Mouse (Mus musculus): ENCODE results near the gene Aaed1.
A peak's percentile ranks its signal among the peaks of the same experiment; 100 is the strongest.

Gene Aaed1

DNA sequence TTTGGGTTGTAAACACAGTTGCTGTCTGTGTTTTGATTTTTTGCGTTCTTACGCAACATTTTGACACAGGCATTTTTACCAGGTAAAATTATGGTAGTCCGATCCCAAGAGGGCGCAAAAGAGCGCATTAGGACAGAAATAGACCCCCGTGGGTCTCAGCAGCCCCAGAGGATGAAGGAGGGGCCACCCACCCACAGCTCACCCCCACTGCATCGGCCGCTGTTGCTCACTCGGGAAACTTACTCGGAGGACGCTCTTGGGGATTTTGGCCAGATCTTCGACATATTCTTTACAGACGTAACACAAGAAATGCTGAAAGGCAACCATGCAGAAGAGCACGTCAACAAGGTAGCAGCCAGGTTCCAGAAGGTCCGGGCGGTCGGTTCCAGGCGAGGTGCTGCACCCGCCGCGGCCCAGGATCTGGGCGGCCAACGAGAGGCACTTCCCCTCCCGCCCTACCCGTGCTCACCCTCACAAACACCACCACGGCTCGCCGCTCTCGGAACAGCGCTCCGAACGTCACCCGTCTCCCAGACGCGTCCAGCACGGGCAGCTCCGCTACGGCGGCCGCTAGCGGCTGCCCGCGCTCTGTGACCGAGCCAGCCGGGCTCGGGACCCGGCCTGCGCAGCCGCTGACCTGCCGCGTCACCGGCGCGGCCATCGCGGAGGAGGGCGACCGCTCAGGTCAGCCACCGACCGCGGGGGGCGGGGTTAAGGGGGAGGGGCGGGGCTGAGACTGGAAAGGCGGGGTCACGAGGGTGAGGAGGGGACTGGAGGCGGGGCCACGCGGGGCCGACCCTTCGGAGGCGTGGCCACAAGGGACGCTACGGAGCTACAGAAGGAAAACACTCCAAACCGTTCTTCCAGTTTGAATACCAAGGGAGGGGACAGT is at the start of gene Aaed1:
Aaed1 (minus strand) TSS at position 687 of the 892 bp plus-strand sequence.
- DNase-seq = peak; percentile 94 to 95

DNA sequence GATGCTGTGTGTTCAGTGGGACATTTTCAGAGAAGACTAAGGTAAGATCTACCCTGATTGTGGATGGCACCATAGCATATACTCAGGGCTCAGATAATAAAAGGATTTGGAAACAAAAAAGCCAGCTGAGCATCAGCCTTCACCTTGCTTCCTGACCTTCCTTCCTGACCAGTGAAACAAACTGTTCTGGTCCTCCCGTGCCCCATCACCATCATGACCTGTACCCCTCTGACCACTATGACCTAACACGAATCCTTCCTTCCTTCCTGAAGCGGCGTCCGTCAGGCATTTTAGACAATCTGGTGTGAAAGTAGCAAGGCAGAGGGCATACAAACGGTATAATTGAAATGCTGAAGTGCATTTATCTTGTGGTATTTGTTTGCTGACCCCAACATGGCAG is 49.6 kb upstream of the Aaed1 start:
- DNase-seq = no peak

DNA sequence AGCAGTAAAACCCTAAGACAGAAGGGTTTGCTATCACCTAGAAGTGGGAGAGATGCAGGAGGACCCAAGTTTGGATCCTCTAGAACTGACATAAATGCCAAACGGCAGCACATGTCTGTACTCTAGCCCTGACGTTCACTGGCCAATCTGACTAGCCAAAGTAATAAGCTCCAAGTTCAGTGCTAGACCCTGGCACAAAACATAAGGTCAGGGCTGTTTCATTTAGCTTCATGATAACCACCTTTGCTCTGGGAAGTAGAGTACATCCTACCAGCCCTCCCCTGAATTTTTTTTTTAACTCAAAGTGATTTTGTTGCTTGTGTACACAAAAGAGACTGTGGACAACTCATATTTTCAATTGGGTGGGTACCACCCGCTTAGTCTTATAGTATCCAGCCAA is 48.5 kb upstream of the Aaed1 start:
- no peak for DNase-seq

DNA sequence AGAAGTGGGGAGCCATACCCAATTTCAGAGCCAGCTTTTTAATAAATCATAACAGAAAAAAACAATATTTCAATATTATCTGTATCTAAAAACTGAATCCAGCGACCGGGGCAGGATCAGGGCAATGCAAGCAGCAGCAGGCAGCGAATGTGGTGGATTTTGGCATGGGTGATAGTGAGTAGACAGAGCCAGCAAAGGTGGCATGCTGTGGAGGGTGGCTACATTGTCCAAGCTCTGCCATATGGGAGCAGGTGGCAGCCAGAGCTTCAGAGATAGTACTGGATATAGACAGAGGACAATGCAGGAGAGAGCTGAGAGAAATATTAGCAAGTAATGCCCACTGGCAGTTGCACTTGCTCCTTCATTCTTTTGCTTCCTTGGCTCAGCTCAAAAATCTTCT is 47.2 kb upstream of the Aaed1 start:
- DNase-seq = no peak

DNA sequence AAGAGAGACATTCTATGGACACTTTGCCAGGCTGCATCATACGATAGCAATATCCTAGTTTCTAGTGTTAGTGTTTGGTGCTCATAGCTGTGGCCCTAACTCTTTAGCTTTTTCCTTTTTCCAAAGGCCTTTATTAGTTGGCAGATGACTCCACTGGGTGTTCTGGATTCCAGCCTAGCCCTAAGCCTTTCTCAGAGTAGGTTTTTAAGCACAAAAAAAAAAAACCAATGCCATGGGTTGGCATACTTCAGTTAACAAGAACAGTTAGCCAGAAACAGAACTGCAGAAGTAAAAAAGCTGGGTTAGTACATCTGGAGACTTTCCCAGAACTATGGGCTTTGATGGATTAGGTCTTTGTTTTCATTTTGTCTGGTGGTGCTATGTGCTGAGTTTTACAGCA is 46.0 kb upstream of the Aaed1 start:
- no peak for DNase-seq

DNA sequence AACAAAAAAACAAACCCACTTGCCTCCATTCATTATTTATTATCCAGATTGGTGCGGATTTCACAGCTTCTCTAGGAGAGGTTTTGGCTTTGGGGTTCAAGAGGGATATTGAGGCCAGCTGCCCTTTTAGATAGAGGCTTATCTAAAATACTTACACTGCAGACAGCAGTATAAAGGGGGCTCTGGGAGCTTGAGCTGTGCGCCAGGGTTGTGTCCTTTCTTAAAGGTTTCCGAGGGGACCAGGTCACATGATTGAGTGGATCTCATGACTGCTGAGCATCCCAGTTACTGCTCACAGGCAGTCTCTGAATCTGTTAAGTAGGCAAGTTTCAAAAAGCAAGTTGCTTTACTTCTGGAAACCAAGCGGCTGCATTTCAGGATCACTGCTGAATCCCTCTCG is 44.9 kb upstream of the Aaed1 start:
- DNase-seq = no peak

DNA sequence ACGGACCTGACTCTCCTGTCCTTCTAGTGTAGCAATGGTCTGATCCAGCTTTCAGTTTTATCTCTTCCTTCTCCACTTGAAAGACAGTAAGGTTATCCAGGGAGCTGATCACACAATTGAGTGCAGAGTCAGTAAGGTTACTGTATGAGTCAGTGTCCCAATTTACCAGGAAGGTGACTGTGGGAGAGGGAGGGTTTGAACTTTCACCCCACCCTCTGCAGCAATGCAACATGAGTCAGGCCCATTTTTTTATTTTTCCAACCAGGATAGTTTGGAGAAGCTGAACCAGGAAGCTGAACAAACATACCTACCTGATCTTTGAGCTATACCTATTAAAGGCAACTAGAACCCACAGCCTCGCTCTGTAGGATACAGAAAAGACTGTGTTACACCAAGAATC is 37.0 kb upstream of the Aaed1 start:
- DNase-seq = no peak

DNA sequence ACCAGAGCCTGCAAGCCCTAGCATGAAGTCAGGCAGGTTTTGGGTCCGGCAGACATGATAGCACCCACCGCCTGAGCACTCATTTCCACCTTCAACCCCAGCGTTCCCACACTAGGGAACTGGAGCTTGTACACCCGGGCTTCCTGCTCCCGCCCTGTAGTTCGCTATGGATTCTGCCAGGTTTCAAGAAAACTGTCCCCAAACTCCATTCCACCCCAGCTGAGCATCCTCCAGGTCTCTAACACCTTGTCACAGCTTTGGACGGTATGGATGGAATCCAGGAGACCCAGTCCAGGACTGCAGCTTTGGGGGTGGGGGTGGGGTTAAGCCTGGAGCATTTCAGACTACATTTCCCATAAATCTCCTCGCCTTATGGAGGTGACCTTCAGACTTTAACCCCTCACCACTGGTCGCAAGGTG is 31.6 kb upstream of the Aaed1 start:
- DNase-seq = peak in 1 of 2 experiments; percentile 17

DNA sequence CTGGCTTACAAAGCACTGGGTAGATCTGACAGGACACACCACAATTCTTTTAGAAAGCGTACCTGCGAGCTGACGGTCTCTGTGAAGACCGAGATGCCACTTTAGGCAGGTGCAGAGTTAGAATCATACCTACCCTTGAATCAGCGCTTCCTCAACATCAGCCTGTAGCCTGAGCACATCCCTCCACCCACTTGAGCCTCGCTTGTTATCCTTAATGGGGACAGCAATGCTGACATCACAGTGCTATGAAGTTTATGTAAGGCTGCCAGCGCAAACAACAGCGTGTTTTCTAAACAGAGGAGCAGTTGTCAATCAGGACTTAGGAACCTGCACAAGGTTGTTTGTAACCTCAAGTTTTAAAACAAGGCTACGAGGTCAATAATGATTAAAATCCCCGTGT is 31.1 kb upstream of the Aaed1 start:
- DNase-seq = no peak

DNA sequence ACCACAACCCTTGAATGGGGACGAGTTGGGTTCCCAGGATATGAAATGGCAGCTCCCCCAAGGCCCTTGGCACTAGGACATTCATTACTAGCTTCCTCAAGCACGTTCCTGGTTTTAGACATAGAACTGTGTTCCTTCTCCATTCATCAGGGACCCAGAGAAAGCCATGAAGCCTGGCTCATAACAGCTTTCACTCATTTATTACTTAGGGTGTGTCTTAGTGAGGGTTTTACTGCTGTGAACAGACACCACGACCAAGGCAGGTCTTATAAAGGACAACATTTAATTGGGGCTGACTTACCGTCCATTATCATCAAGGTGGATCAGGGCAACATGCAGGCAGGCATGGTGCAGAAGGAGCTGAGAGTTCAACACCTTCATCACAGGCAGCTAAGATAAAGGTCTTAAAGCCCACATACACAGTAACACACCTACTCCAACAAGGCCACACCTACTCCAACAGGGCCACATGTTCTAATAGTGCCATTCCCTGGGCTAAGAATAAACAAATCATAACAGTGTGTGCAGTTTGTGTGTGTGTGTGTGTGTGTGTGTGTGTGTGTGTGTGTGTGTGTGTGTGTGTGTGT is 23.1 kb upstream of the Aaed1 start:
- DNase-seq = no peak

DNA sequence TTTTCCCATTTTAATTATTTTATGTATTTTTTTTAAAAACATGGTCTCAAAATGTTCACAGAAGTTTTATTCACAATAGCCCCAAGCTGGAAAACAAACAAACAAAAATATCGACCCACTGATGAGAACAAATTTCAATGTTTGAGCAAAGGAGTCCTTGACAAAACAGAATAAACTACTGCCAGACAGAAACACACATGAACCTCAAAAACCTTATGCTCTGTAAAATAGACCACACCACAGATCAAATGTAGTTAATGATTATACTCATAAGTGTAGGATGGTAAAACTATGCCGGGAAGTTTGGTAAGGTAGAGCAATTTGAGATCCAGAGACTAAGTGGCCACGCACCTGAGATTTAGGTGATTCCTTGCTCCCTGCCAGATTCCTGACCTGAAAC is 20.6 kb upstream of the Aaed1 start:
- DNase-seq = no peak

DNA sequence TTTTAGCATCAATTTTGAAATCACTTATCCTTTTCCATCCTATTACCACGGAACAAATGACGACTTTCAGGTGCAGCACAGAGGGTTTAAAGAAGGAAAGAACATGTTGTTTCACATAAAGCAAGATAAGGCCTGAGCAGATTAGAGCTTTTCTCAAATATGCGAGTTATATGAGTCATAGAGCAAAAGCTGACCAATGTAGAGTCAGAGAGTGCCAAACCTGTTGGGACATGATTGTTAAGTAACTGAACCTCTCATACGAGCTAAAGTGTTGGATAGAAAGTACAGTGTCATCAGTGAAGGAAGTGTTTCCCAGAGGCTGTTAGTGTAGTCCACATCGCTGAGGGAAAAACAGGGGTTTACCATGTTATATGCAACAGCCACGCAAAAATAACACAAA is 19.8 kb upstream of the Aaed1 start:
- no peak for DNase-seq

DNA sequence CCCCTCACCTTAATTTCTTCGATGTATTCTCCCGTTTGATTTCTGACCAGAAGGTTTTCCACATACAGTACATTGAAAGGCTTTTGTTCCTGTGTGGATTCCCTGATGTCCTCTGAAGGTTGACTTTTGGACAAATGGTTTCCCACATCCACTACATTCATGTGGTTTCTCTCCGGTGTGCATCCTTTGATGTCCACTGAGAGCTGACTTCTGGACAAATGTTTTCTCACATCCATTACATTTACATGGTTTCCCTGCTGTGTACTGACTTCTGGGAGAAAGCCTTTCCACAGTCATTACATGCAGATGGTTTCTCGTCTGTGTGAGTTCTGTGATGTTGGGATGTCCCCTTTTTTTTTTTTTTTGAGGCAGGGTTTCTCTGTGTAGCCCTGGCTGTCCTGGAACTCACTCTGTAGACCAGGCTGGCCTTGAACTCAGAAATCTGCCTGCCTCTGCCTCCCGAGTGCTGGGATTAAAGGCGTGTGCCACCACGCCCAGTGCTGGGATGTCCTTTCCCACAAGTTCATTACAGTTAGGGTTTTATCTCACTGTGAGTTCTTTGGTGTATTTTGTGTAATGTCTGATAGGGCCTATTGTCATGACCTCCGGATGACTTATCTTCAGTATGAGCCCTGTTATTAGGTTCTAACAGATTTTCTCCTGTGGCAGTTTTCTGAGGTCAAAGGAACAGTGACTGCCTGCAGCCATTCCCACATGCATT is 10.2 kb upstream of the Aaed1 start:
- DNase-seq = no peak

DNA sequence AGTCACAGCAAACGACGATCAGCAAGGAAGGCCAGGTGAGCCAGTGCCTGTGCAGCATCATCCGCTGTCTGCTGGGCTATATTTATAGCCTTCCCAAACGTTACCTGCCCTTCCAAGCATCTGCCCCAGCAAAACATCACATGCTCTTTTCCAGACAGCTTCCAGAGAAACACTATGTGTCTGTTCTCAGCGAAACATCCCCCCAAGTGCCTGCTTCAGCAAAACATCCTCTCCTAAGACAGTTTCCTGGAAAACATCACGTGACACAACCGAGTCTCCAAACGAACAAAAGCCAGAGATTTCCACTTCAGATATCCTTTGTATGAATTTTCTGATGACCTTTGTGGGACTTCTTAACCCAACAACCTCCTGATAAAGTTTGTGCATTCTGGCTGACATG is 7.8 kb upstream of the Aaed1 start:
- DNase-seq = no peak

DNA sequence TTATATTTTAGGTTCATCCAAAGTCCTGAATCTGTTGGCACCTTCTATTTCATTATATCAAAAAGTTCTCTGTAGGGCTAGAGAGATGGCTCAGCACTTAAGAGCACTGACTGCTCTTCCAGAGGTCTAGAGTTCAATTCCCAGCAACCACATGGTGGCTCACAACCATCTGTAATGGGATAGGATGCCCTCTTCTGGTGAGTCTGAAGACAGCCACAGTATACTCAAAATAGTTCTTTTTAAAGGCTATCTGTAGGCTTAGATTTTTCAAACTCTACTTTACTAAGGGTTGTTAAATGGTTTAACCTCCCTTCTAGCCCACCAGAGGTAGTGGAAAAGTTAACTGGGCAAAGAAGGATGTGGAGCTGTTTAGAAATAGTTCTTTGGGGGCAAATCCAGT is 7.3 kb upstream of the Aaed1 start:
- DNase-seq = no peak

DNA sequence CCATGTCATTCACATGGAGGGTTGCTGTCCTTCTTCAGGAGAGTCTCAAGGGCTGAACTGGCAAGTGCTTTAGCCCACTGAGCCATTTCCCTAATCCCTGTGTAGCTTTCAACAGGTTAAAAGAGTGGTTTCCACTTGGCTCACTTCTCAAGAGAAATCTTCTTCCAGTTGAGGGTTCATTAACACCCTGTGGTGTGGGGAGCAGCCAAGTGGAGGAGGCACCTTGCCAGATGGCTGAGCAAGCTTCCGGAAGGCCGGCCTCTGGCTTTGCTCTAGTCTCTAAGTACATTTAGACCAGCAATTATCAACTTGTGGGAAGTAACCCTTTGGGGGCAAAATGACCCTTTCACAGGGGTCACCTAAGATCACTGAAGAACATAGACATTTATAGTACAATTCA is 5.8 kb upstream of the Aaed1 start:
- DNase-seq = peak; percentile 12 to 28

DNA sequence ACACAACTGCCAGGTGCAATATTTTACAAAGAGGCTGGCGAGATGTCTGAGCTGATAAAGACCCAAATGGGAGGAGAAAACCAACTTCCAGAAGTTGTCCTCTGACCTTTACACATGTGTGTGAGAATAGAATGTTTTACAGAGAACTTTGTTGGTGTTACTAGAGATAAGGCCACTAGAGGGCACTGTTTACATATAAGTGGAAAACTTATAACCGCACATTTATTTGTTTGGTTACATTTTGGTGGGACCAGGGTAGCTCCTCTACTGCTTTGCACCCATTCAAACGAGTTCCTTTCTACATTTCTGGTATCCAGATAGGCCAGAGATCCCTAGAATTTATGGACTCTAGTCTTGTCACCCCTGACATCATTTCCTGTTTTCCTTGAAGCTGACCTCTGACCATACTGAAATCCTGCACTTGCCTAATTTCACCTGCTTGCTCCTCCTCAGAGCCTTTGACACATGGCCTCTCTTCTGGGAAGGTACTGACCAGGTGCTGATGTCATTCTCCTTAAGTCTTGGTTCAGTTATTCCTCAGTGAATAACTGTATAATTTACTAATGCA is 3.1 kb upstream of the Aaed1 start:
- peak in 1 of 2 experiments; percentile 8 for DNase-seq

DNA sequence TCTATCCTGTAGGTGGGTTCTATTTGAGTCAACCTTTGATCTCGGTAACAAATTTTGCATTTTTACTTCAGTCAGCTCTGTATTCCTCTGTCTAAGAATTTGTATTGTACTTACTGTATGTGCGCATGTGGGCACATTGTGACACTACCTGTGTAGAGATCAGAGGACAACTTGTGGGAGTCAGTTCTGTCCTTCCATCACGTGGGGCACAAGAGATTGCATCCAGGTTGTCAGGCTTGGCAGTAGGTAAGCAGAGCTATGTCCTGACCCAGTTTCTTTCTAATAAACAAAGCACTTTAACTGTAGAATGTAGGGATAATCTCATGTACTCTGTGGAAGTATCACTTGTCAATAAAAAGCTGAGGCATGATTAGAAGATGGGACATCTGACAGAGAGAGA is 1.5 kb upstream of the Aaed1 start:
- DNase-seq = no peak

DNA sequence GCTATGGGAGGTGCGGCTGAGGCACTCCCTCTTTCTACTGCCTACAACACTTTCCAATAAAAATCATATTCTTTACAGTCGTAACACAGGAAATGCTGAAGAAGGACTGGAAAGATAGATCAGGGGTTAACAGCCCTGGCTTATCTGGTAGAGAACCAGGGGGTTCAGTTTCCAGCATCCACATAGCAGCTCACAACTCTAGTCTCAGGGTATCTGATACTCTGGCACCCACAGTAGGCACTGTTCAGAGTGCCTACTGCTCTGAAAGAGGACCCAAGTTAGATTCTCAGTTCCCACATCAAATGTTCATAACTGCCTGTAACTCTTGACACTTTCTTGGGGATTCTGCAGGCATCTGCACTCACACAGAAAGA is 393 bp upstream of the Aaed1 start:
- no peak for DNase-seq

DNA sequence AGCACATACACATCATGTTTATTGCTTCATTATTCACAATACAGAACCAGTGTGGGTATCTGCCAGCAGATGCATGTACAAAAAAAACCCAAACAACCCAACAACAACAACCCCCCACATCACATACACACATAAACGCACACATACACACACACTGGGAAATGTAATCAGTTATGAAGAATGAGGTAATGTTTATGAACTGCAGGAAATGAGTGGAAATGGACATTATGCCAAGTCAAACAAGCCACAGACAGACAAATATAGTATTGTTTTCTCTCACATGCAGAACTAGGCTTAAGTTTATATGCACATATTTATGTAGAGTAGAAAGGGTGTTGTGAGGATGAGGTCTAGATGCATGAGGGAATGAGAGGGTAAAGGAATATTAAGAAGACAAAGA is 1.2 kb downstream of the Aaed1 start:
- DNase-seq = no peak

DNA sequence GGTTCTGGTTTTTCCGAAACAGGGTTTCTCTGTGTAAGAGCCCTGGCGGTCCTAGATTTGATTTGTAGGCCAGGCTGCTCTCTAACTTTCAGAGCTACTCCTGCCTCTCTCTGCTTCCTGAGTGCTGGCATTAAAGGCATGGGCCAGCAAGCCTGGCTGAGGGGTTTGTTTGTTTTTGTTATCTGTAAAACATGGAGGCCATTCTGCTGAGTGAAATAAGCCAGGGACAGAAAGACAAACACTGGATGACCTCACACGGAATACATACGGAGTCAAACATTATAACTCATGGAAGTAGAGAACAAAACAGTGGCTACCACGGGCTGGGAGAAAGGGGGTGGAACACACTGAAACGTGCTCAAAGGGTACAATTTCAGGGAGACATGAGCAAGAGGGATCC is 1.9 kb downstream of the Aaed1 start:
- peak; percentile 23 to 38 for DNase-seq

DNA sequence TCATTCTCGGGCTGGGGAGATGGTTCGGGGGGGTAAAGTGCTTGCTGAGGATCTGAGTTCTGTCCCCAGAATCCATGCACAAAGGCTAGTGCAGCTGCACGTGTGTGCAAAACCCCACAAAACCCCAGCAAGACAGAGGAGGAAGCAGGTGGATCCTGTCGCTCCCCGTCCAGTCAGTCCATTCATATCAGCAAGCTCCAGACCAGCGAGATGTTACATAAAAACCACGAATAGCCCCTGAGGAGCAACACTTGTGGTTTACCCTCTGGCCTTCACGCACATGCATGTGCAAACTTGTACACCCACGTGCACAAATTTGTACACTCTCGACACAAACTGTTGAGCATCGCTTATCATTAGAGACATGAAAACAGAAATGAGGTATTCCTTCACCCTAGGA is 2.7 kb downstream of the Aaed1 start:
- no peak for DNase-seq

DNA sequence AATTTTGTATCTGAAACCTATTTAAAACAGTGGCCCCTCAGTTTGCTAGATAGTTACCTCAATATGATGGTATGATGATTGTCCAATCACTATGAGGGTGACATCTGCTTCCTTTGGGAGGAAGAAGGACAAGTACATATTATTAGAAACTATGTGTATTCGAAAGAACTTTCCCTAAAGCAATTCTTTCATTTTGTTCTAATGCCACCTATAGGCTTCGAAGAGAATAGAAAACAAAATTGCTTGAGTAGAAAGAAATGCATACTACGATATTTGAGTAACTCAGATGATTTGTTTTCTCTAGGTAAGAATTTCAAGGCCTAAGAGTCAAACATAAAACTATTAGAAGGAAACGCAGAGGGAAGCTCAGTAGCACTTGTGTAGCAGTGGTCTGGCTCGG is 3.5 kb downstream of the Aaed1 start:
- no peak for DNase-seq

DNA sequence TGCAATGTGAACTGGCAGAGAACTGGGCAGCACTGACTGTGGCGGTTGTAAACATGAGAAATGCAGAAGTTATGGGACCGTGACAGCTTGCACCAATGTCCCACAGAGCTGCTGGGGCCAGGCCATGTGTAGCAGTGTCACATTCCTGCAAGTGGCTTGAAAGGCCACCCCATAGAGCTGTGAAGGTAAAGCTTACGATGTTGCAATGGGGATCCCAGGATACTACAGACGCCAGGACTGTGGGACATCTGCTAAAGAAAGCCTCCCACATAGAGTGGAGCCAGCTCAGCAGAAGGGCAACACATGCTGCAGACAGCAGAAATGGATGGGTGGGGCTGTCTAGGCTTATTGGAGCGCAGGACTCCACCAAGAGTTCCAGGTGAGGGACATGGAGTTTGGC is 5.0 kb downstream of the Aaed1 start:
- no peak for DNase-seq
